Comparison of ENCODE assay signal across 11 mouse cellular contexts in genomic region chr15:102142914-102143912, GRCm38 (mm10). TPM values are rescaled to one million over a fixed set of nuclear protein-coding genes. Genes with fewer than 3 reads are reported as not detected.
A peak's percentile ranks its signal among the peaks of the same experiment; 100 is the strongest.
DNase-seq lines count a peak whose midpoint lies in the region; ATAC-seq lines count a peak whose summit lies in the region.
"Had no signal": no experiment of that assay in that cellular context is flagged by ENCODE, and none has a peak within 500 bp of the region (broad histone marks: within the 10 kb centered on the region; RNA-seq: fewer than 3 reads in every experiment).

No protein-coding gene starts in this region.

- peaks cover 10% of the 10 kb centered on the region for H3K4me1 ChIP-seq in heart, embryonic 16.5 days (ENCODE audit: control insufficient read depth, insufficient read depth, low read length)
- peaks cover 25% of the 10 kb centered on the region for H3K4me1 ChIP-seq in stomach, embryonic 16.5 days (ENCODE audit: control insufficient read depth, insufficient read depth, low read length)

- no peaks in the 10 kb centered on the region for H3K9me3 ChIP-seq in heart, embryonic 16.5 days (replicated peaks; ENCODE audit: control insufficient read depth, low read length)
- no peaks in the 10 kb centered on the region for H3K9me3 ChIP-seq in stomach, embryonic 16.5 days (replicated peaks; ENCODE audit: control insufficient read depth, low read length)
- H3K9me3 ChIP-seq: midbrain, embryonic 12.5 days; stomach, embryonic 15.5 days had no signal

- H3K27me3 ChIP-seq in heart, embryonic 16.5 days (ENCODE audit: control insufficient read depth, insufficient read depth, low read length) = peaks cover 25% of the 10 kb centered on the region
- H3K27me3 ChIP-seq in stomach, embryonic 16.5 days (ENCODE audit: control insufficient read depth, insufficient read depth, low read length) = peaks cover 10% of the 10 kb centered on the region

- ATAC-seq in frontal cortex, adult (ENCODE audit: low TSS enrichment) = peak; percentile 56
- ATAC-seq in heart, embryonic 16.5 days (replicated peaks; ENCODE audit: extremely low read depth, insufficient read depth, low FRiP score) = 0 out of 2 replicates have a peak, but pooled peaks have one; percentile 33
- ATAC-seq in stomach, embryonic 16.5 days (ENCODE audit: insufficient read depth, low FRiP score) = no peak
- no peak for ATAC-seq in cerebellum, adult (ENCODE audit: insufficient number of reproducible peaks, low FRiP score, low TSS enrichment)

- H3K36me3 ChIP-seq in heart, embryonic 16.5 days (ENCODE audit: control insufficient read depth, insufficient read depth) = no peaks in the 10 kb centered on the region
- H3K36me3 ChIP-seq in stomach, embryonic 16.5 days (ENCODE audit: control insufficient read depth, insufficient read depth, low read length) = no peaks in the 10 kb centered on the region
- H3K36me3 ChIP-seq: midbrain, embryonic 12.5 days; stomach, embryonic 15.5 days had no signal

- H3K27ac ChIP-seq in heart, embryonic 16.5 days (ENCODE audit: low read length) = no peak overlapping the region
- H3K27ac ChIP-seq in stomach, embryonic 16.5 days (ENCODE audit: low read length) = peak overlapping the region; percentile 9; the same call in 1 of the 2 replicates
- H3K27ac ChIP-seq: midbrain, embryonic 12.5 days; stomach, embryonic 15.5 days had no signal

- H3K9ac ChIP-seq in heart, embryonic 16.5 days (ENCODE audit: low read length) = no peak overlapping the region
- H3K9ac ChIP-seq in stomach, embryonic 16.5 days (ENCODE audit: low read length) = no peak overlapping the region
- H3K9ac ChIP-seq: stomach, embryonic 15.5 days had no signal

- no peak for DNase-seq in frontal cortex, postnatal 14 days (ENCODE audit: low spot score in 2 of 2)
- peak; percentile 52 for DNase-seq in ovary, postnatal 36 days (ENCODE audit: low spot score)
- DNase-seq in ovary, postnatal 14 days (ENCODE audit: low spot score) = no peak
- no peak for DNase-seq in cerebellum, adult 11-12 months
- DNase-seq: cerebellum, adult 2 months had no signal

- no peak overlapping the region for H3K4me2 ChIP-seq in heart, embryonic 16.5 days (ENCODE audit: low read depth, low read length)
- no peak overlapping the region for H3K4me2 ChIP-seq in stomach, embryonic 16.5 days (ENCODE audit: low read depth, low read length)

- WGBS in heart, embryonic 16.5 days = 59% methylated on average over 23 of the region's 23 CpGs
- 47% methylated on average over 23 of the region's 23 CpGs for WGBS in stomach, embryonic 16.5 days

- no peak overlapping the region for H3K4me3 ChIP-seq in heart, embryonic 16.5 days (ENCODE audit: low read length)
- H3K4me3 ChIP-seq in stomach, embryonic 16.5 days (replicated peaks; ENCODE audit: low read length) = no peak overlapping the region

RNA-seq across cellular contexts. Expression of gene Igfbp6, which starts 0.9 kb away (rescaled TPM):
- 11.9 and 15.0 TPM in 2 replicates for polyA plus RNA-seq in heart, embryonic 16.5 days (2015; fragmentation: Nextera tagmentation; extraction: Ambion mirVana)
- 18.5 and 21.2 TPM in 2 replicates for polyA plus RNA-seq in stomach, embryonic 16.5 days (2015; fragmentation: Nextera tagmentation; extraction: Ambion mirVana)

RNA-seq across cellular contexts. Expression of gene Soat2, which starts 7.1 kb away (rescaled TPM):
- polyA plus RNA-seq in heart, embryonic 16.5 days (2015; fragmentation: Nextera tagmentation; extraction: Ambion mirVana) = 0.24 and 0.42 TPM in 2 replicates
- polyA plus RNA-seq in stomach, embryonic 16.5 days (2015; fragmentation: Nextera tagmentation; extraction: Ambion mirVana) = 5.4 and 6.2 TPM in 2 replicates
- polyA plus RNA-seq: cerebellum, adult 2 months had no signal

RNA-seq across cellular contexts. Expression of gene Spryd3, which starts 7.2 kb away (rescaled TPM):
- polyA plus RNA-seq in heart, embryonic 16.5 days (2015; fragmentation: Nextera tagmentation; extraction: Ambion mirVana) = 19.8 and 21.8 TPM in 2 replicates
- 29.2 and 35.0 TPM in 2 replicates for polyA plus RNA-seq in stomach, embryonic 16.5 days (2015; fragmentation: Nextera tagmentation; extraction: Ambion mirVana)

RNA-seq across cellular contexts. Expression of gene Tns2, which starts 43.0 kb away (rescaled TPM):
- polyA plus RNA-seq in heart, embryonic 16.5 days (2015; fragmentation: Nextera tagmentation; extraction: Ambion mirVana) = 33.2 and 35.1 TPM in 2 replicates
- 41.2 and 43.0 TPM in 2 replicates for polyA plus RNA-seq in stomach, embryonic 16.5 days (2015; fragmentation: Nextera tagmentation; extraction: Ambion mirVana)

RNA-seq across cellular contexts. Expression of gene Zfp740, which starts 59.8 kb away (rescaled TPM):
- polyA plus RNA-seq in heart, embryonic 16.5 days (2015; fragmentation: Nextera tagmentation; extraction: Ambion mirVana) = 30.2 and 33.2 TPM in 2 replicates
- 46.0 and 49.6 TPM in 2 replicates for polyA plus RNA-seq in stomach, embryonic 16.5 days (2015; fragmentation: Nextera tagmentation; extraction: Ambion mirVana)

Comparison
In these comparisons a context has a peak if more than half of its experiments do, and no peak if none do; other contexts are left out.
1. ATAC-seq: peak in frontal cortex, adult (single experiment) and heart, embryonic 16.5 days (single experiment); none in stomach, embryonic 16.5 days (single experiment) and cerebellum, adult (single experiment).